Mouse (Mus musculus) 416B (cell line): ENCODE measurements around the gene Suclg1.

ENCODE experiments used
- DNase-seq: peaks from one replicate; pipeline ENCODE4 v3.0.0; 2011; ENCODE audit warnings: low read depth

The Suclg1 gene

GRCm38 (mm10) chr6:73249851-73250250 is 1.7 kb downstream of the Suclg1 start:
- no peak for DNase-seq

GRCm38 (mm10) chr6:73251336-73251735 is 3.2 kb downstream of the Suclg1 start:
- no peak for DNase-seq

GRCm38 (mm10) chr6:73252396-73252795 is 4.2 kb downstream of the Suclg1 start:
- DNase-seq = no peak

- DNase-seq = no peak
These were observed 4.8 kb downstream of the Suclg1 start for GRCm38 (mm10) chr6:73253006-73253405.

GRCm38 (mm10) chr6:73253584-73253983 is 5.4 kb downstream of the Suclg1 start:
- DNase-seq = no peak

- no peak for DNase-seq
These were observed 6.4 kb downstream of the Suclg1 start for GRCm38 (mm10) chr6:73254307-73255228.

- no peak for DNase-seq
These were observed 8.9 kb downstream of the Suclg1 start for GRCm38 (mm10) chr6:73257068-73257467.

- no peak for DNase-seq
These were observed 11.9 kb downstream of the Suclg1 start for GRCm38 (mm10) chr6:73260110-73260509.

- no peak for DNase-seq
These were observed 16.6 kb downstream of the Suclg1 start for GRCm38 (mm10) chr6:73264801-73265200.

GRCm38 (mm10) chr6:73267738-73268311 is 19.6 kb downstream of the Suclg1 start:
- DNase-seq = no peak

- DNase-seq = no peak
These were observed 21.2 kb downstream of the Suclg1 start for GRCm38 (mm10) chr6:73269374-73269773.

- DNase-seq = no peak
These were observed 23.4 kb downstream of the Suclg1 start for GRCm38 (mm10) chr6:73271546-73272091.

GRCm38 (mm10) chr6:73275002-73275401 is 26.8 kb downstream of the Suclg1 start:
- no peak for DNase-seq

- no peak for DNase-seq
These were observed 31.5 kb downstream of the Suclg1 start for GRCm38 (mm10) chr6:73279681-73280080.

- no peak for DNase-seq
These were observed 32.4 kb downstream of the Suclg1 start for GRCm38 (mm10) chr6:73280546-73281115.

- DNase-seq = no peak
These were observed 38.1 kb downstream of the Suclg1 start for GRCm38 (mm10) chr6:73286326-73286725.

GRCm38 (mm10) chr6:73306837-73307236 is 58.7 kb downstream of the Suclg1 start:
- DNase-seq = no peak

GRCm38 (mm10) chr6:73308685-73309520 is 60.7 kb downstream of the Suclg1 start:
- no peak for DNase-seq

GRCm38 (mm10) chr6:73311335-73311734 is 63.2 kb downstream of the Suclg1 start:
- no peak for DNase-seq

- DNase-seq = no peak
These were observed 63.6 kb downstream of the Suclg1 start for GRCm38 (mm10) chr6:73311786-73312185.

GRCm38 (mm10) chr6:73314923-73315603 is 66.9 kb downstream of the Suclg1 start:
- peak; percentile 36 for DNase-seq
